Mouse (Mus musculus): ENCODE data around the gene Nipsnap1. TPM values are rescaled to one million over a fixed set of nuclear protein-coding genes. Genes with fewer than 3 reads are reported as not detected.
A peak's percentile ranks its signal among the peaks of the same experiment; 100 is the strongest.

Gene Nipsnap1
- polyA plus RNA-seq (2012; rRNA removed) = 77.7 and 84.0 TPM in 2 replicates

- TF ChIP-seq CTCF (IDR thresholded peaks at IDR 0.05; ENCODE audit: extremely low read depth, insufficient read depth, low read length) = no peak
- peak; percentile 82 for TF ChIP-seq POLR2A (IDR thresholded peaks at IDR 0.05; ENCODE audit: extremely low read depth, insufficient read depth, low read length)
- H3K27ac ChIP-seq (ENCODE audit: insufficient read depth, low read length) = no peak within 1 kb of the TSS
- no peaks in the 10 kb centered on the region for H3K4me1 ChIP-seq (ENCODE audit: control insufficient read depth, insufficient read depth, low read length)
- peak within 1 kb of the TSS; percentile 54 for H3K4me3 ChIP-seq (ENCODE audit: insufficient read depth, low read length)
These were observed at the start of gene Nipsnap1 for GRCm38 (mm10) chr11:4873755-4874475. Gene Nipsnap1, plus strand, starts transcription at chr11:4873951.

DNA sequence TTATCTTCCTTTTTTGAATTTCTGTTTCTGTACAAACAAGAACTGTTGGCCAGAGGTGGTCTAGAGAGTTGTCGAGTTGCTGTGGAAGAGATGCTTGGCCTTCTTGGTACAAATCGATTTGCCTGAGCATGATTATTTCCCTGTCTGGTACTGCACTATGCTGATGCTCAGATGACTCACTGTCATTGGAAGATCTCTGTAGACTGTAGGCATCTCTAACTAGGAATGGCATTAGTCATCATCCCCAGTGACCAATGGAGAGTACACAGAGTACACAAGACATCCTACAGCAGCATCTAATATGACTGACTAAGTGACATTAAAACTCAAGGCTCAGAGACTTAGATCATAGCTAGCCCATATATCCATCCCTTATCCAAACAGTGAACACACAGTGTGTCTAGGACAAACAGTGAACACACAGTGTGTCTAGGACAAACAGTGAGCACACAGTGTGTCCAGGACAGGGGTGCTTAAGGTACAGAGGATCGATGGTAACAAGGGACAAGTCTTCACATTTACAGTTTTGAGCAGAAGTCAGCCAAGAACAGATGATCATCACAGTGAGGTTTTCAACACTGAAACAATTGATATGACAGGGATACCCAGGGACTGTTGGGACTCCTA, 47.5 kb upstream of the Nipsnap1 start:
- H3K27ac ChIP-seq (ENCODE audit: insufficient read depth, low read length) = no peak overlapping the region
- H3K4me1 ChIP-seq (ENCODE audit: control insufficient read depth, insufficient read depth, low read length) = peaks cover 2% of the 10 kb centered on the region; the same call in 1 of the 2 replicates
- no peak for TF ChIP-seq CTCF (IDR thresholded peaks at IDR 0.05; ENCODE audit: extremely low read depth, insufficient read depth, low read length)
- TF ChIP-seq POLR2A (IDR thresholded peaks at IDR 0.05; ENCODE audit: extremely low read depth, insufficient read depth, low read length) = no peak
- H3K4me3 ChIP-seq (ENCODE audit: insufficient read depth, low read length) = no peak overlapping the region

DNA sequence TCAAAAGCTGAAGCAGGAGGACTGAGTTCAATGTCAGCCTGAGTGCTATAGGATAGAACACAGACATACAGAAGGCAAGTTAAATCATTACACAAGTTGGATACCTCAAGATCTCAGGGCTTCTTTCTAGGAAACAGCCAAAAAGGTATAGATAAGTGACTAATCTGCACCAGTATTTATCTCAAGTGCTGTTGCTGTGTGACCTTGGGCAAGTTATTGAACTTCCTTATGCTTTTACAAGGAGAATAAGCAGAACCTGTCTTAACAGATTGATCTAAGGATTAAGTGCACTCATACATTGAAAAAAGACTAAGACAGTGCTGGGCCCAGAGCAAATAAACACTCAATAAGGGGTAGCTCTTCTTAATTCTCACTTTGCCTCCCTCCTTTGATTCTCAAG, 46.4 kb upstream of the Nipsnap1 start:
- TF ChIP-seq POLR2A (IDR thresholded peaks at IDR 0.05; ENCODE audit: extremely low read depth, insufficient read depth, low read length) (no peak), CTCF (IDR thresholded peaks at IDR 0.05; ENCODE audit: extremely low read depth, insufficient read depth, low read length) (no peak)
- H3K4me3 ChIP-seq (ENCODE audit: insufficient read depth, low read length) = no peak overlapping the region
- H3K27ac ChIP-seq (ENCODE audit: insufficient read depth, low read length) = no peak overlapping the region

DNA sequence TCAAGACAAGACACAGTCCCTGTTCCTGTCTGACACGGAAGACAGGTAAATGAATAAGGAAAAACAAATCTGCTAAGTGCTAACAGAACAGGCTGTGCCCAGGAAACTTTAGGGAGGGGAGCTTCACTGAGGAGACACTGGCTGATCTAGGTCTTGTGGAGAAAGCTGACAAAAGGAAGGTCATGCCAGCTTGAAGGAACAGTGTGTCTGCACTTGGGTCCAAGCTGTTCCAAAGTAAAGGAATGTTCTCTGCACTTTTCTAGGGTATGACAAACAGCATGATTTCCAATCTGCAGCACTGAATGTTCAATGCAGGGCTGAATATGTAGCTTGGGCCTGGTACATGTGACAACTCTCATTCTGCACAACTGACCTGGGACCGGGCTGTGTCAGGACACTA, 45.8 kb upstream of the Nipsnap1 start:
- Histone ChIP-seq H3K27ac (ENCODE audit: insufficient read depth, low read length) (no peak overlapping the region), H3K4me3 (ENCODE audit: insufficient read depth, low read length) (no peak overlapping the region), H3K4me1 (ENCODE audit: control insufficient read depth, insufficient read depth, low read length) (peaks cover 2% of the 10 kb centered on the region; the same call in 1 of the 2 replicates)
- TF ChIP-seq CTCF (IDR thresholded peaks at IDR 0.05; ENCODE audit: extremely low read depth, insufficient read depth, low read length) = no peak
- TF ChIP-seq POLR2A (IDR thresholded peaks at IDR 0.05; ENCODE audit: extremely low read depth, insufficient read depth, low read length) = no peak

More for the DNA sequence above, 46.4 kb upstream of the Nipsnap1 start:
- H3K4me1 ChIP-seq (ENCODE audit: control insufficient read depth, insufficient read depth, low read length) = peaks cover 2% of the 10 kb centered on the region; the same call in 1 of the 2 replicates

DNA sequence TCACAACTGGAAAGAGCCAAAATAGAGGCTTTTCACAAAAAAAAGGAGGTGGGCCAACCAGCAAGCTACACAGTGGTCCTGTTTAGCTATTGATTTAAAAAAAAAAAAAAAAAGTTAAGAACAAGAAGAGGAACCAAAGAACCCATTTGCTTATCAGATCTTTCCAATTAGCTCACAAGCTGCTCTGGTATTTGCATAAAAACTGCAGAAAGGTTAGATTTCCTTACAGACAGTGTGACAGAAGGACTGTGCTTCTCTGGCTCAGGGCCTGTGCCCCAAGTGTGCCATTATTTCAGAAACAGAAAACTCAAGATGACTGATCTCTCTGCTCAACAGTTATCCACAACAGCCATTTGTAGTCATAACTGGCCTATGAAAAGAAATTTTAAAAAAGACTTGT, 42.7 kb upstream of the Nipsnap1 start:
- Histone ChIP-seq H3K4me3 (ENCODE audit: insufficient read depth, low read length) (no peak overlapping the region), H3K27ac (ENCODE audit: insufficient read depth, low read length) (no peak overlapping the region), H3K4me1 (ENCODE audit: control insufficient read depth, insufficient read depth, low read length) (peaks cover 2% of the 10 kb centered on the region; the same call in 1 of the 2 replicates)
- TF ChIP-seq POLR2A (IDR thresholded peaks at IDR 0.05; ENCODE audit: extremely low read depth, insufficient read depth, low read length) (no peak), CTCF (IDR thresholded peaks at IDR 0.05; ENCODE audit: extremely low read depth, insufficient read depth, low read length) (no peak)

- Histone ChIP-seq H3K4me1 (ENCODE audit: control insufficient read depth, insufficient read depth, low read length) (no peaks in the 10 kb centered on the region; the same call in 1 of the 2 replicates), H3K27ac (ENCODE audit: insufficient read depth, low read length) (no peak overlapping the region), H3K4me3 (ENCODE audit: insufficient read depth, low read length) (no peak overlapping the region)
- no peak for TF ChIP-seq POLR2A (IDR thresholded peaks at IDR 0.05; ENCODE audit: extremely low read depth, insufficient read depth, low read length)
- no peak for TF ChIP-seq CTCF (IDR thresholded peaks at IDR 0.05; ENCODE audit: extremely low read depth, insufficient read depth, low read length)
These were observed 40.3 kb upstream of the Nipsnap1 start for GRCm38 (mm10) chr11:4833295-4833939.

- Histone ChIP-seq H3K4me1 (ENCODE audit: control insufficient read depth, insufficient read depth, low read length) (no peaks in the 10 kb centered on the region; the same call in 1 of the 2 replicates), H3K27ac (ENCODE audit: insufficient read depth, low read length) (no peak overlapping the region), H3K4me3 (ENCODE audit: insufficient read depth, low read length) (no peak overlapping the region)
- no peak for TF ChIP-seq POLR2A (IDR thresholded peaks at IDR 0.05; ENCODE audit: extremely low read depth, insufficient read depth, low read length)
- no peak for TF ChIP-seq CTCF (IDR thresholded peaks at IDR 0.05; ENCODE audit: extremely low read depth, insufficient read depth, low read length)
These were observed 38.3 kb upstream of the Nipsnap1 start for GRCm38 (mm10) chr11:4835436-4835835.

DNA sequence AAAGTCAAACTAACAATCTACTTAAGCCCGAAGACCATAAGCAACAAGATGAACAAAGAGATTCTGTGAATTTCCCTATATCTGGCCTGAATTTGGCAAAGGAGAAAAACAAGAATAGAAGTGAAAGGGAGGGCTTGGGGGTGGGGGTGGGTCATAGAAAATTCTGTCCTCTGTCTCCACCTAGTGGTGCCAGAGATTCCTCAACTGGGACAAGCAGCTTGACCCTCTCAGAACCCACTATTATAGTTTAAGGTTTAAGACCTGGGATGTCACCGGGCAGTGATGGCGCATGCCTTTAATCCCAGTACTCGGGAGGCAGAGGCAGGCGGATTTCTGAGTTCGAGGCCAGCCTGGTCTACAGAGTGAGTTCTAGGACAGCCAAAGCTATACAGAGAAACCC, 37.0 kb upstream of the Nipsnap1 start:
- Histone ChIP-seq H3K4me3 (ENCODE audit: insufficient read depth, low read length) (no peak overlapping the region), H3K4me1 (ENCODE audit: control insufficient read depth, insufficient read depth, low read length) (no peaks in the 10 kb centered on the region; the same call in 1 of the 2 replicates), H3K27ac (ENCODE audit: insufficient read depth, low read length) (no peak overlapping the region)
- TF ChIP-seq POLR2A (IDR thresholded peaks at IDR 0.05; ENCODE audit: extremely low read depth, insufficient read depth, low read length) (no peak), CTCF (IDR thresholded peaks at IDR 0.05; ENCODE audit: extremely low read depth, insufficient read depth, low read length) (peak; percentile 63)

- H3K27ac ChIP-seq (ENCODE audit: insufficient read depth, low read length) = no peak overlapping the region
These were observed 36.4 kb upstream of the Nipsnap1 start for GRCm38 (mm10) chr11:4837342-4837741.

More at GRCm38 (mm10) chr11:4837342-4837741, 36.4 kb upstream of the Nipsnap1 start:
- Histone ChIP-seq H3K4me1 (ENCODE audit: control insufficient read depth, insufficient read depth, low read length) (no peaks in the 10 kb centered on the region; the same call in 1 of the 2 replicates), H3K4me3 (ENCODE audit: insufficient read depth, low read length) (no peak overlapping the region)
- TF ChIP-seq CTCF (IDR thresholded peaks at IDR 0.05; ENCODE audit: extremely low read depth, insufficient read depth, low read length) (no peak), POLR2A (IDR thresholded peaks at IDR 0.05; ENCODE audit: extremely low read depth, insufficient read depth, low read length) (no peak)

Data from cortical plate, adult 2 months (tissue).